9 mouse cellular contexts compared by ENCODE assay signal in genomic region chr1:43635718-43636117, GRCm38 (mm10).
DNase-seq lines count a peak whose midpoint lies in the region; ATAC-seq and TF ChIP-seq lines count a peak whose summit lies in the region.
"Had no signal": no experiment of that assay in that cellular context is flagged by ENCODE, and none has a peak within 500 bp of the region (broad histone marks: within the 10 kb centered on the region; RNA-seq: fewer than 3 reads in every experiment).

No protein-coding gene starts in this region.

- no peak for TF ChIP-seq EP300 in lung, postnatal 0 days (IDR thresholded peaks at IDR 0.05)

- H3K27ac ChIP-seq in kidney, embryonic 15.5 days: no peak overlapping the region
- H3K27ac ChIP-seq in lung, postnatal 0 days (ENCODE audit: low read length): no peak overlapping the region
- H3K27ac ChIP-seq: limb, embryonic 15.5 days had no signal

- peak; percentile 34 for DNase-seq in kidney, adult 9 months
- DNase-seq in CD4-positive, CD25-positive, alpha-beta regulatory T cell, adult 2 months (ENCODE audit: low read depth, low spot score): peak; percentile 72
- peak; percentile 33 for DNase-seq in MN1 (ENCODE audit: low spot score)
- DNase-seq in lung, postnatal 0 days (ENCODE audit: low spot score): peak; percentile 31

- 77% methylated on average over 3 of the region's 3 CpGs for WGBS in kidney, embryonic 15.5 days
- 58% methylated on average over 3 of the region's 3 CpGs for WGBS in lung, postnatal 0 days

- no peak overlapping the region for H3K4me2 ChIP-seq in kidney, embryonic 15.5 days
- H3K4me2 ChIP-seq in lung, postnatal 0 days (replicated peaks; ENCODE audit: low read depth, low read length): no peak overlapping the region
- H3K4me2 ChIP-seq: limb, embryonic 15.5 days had no signal

- H3K9me3 ChIP-seq in kidney, embryonic 15.5 days (replicated peaks): no peaks in the 10 kb centered on the region
- H3K9me3 ChIP-seq in lung, postnatal 0 days (ENCODE audit: low read length): no peaks in the 10 kb centered on the region
- H3K9me3 ChIP-seq: limb, embryonic 15.5 days had no signal

- no peaks in the 10 kb centered on the region for H3K36me3 ChIP-seq in kidney, embryonic 15.5 days
- no peaks in the 10 kb centered on the region for H3K36me3 ChIP-seq in lung, postnatal 0 days (ENCODE audit: insufficient read depth, low read length)
- H3K36me3 ChIP-seq: limb, embryonic 15.5 days had no signal

- H3K27me3 ChIP-seq in kidney, embryonic 15.5 days: no peaks in the 10 kb centered on the region
- no peaks in the 10 kb centered on the region for H3K27me3 ChIP-seq in lung, postnatal 0 days (replicated peaks; ENCODE audit: insufficient read depth, low read length)
- H3K27me3 ChIP-seq: limb, embryonic 15.5 days had no signal

- no peak overlapping the region for H3K4me3 ChIP-seq in kidney, embryonic 15.5 days (replicated peaks)
- H3K4me3 ChIP-seq in lung, postnatal 0 days (ENCODE audit: low read depth, low read length): no peak overlapping the region
- H3K4me3 ChIP-seq: erythroblast, embryonic 14.5 days; limb, embryonic 15.5 days had no signal

- H3K4me1 ChIP-seq in kidney, embryonic 15.5 days: no peaks in the 10 kb centered on the region
- no peaks in the 10 kb centered on the region for H3K4me1 ChIP-seq in lung, postnatal 0 days (ENCODE audit: insufficient read depth, low read depth, low read length)
- H3K4me1 ChIP-seq: limb, embryonic 15.5 days had no signal

- no peak overlapping the region for H3K9ac ChIP-seq in kidney, embryonic 15.5 days
- no peak overlapping the region for H3K9ac ChIP-seq in lung, postnatal 0 days (replicated peaks; ENCODE audit: low read depth)
- H3K9ac ChIP-seq: limb, embryonic 15.5 days had no signal

- peak; percentile 70 for TF ChIP-seq CTCF in lung, postnatal 0 days (IDR thresholded peaks at IDR 0.05)

- no peak for ATAC-seq in kidney, embryonic 15.5 days (replicated peaks; ENCODE audit: low FRiP score)
- ATAC-seq in common myeloid progenitor, adult 5-6 weeks (replicated peaks; ENCODE audit: low read depth, poor library complexity, severe bottlenecking): peak; percentile 95
- ATAC-seq in lung, postnatal 0 days: no peak
- ATAC-seq in megakaryocyte, adult 5-6 weeks (ENCODE audit: poor library complexity, severe bottlenecking): no peak
